Comparison of ENCODE assay signal across 21 mouse cellular contexts in genomic region chr12:34810221-34810620, GRCm38 (mm10).
DNase-seq lines count a peak whose midpoint lies in the region; ATAC-seq lines count a peak whose summit lies in the region.
"Had no signal": no experiment of that assay in that cellular context is flagged by ENCODE, and none has a peak within 500 bp of the region (broad histone marks: within the 10 kb centered on the region; RNA-seq: fewer than 3 reads in every experiment).

No protein-coding gene starts in this region.

- peak; percentile 66 for DNase-seq in 416B (ENCODE audit: low read depth)
- no peak for DNase-seq in left cerebral cortex, postnatal 25 days (ENCODE audit: low spot score in 2 of 2)
- no peak for DNase-seq in left cerebral cortex, adult 9 months (ENCODE audit: low spot score in 2 of 2)
- no peak for DNase-seq in kidney, adult 8-10 months
- DNase-seq in spleen, adult 18-20 months: no peak
- DNase-seq: adrenal gland, adult 2 months; adrenal gland, adult 8-10 months; adrenal gland, postnatal 10 days; adrenal gland, postnatal 14 days; adrenal gland, postnatal 25 days; adrenal gland, postnatal 36 days; B cell, adult 2 months; cerebellum, adult 11 months; cerebellum, adult 11-12 months; cerebellum, adult 18-20 months had no signal

- ATAC-seq in granulocyte monocyte progenitor cell, adult 5-6 weeks (replicated peaks; ENCODE audit: poor library complexity, severe bottlenecking): peak; percentile 67
- 0 out of 2 replicates have a peak, but pooled peaks have one; percentile 33 for ATAC-seq in megakaryocyte, adult 5-6 weeks (ENCODE audit: poor library complexity, severe bottlenecking)
- ATAC-seq in megakaryocyte progenitor cell, adult 5-6 weeks (replicated peaks; ENCODE audit: poor library complexity): peak; percentile 47
- ATAC-seq: activated CD4-positive, CD25-positive, alpha-beta regulatory T cell, adult 4 months; CD4-positive, CD25-positive, alpha-beta regulatory T cell, adult 4 months; Patski had no signal

- intact Hi-C loops in left cerebral cortex, postnatal 25 days (cut with DNase I): no loop called here
